Mouse (Mus musculus) cerebellum, adult 2 months (tissue): ENCODE results near the gene Setd5. TPM values are rescaled to one million over a fixed set of nuclear protein-coding genes. Genes with fewer than 3 reads are reported as not detected.

Experiments used
- DNase-seq, 2 experiments: peaks; one replicate each; pipeline ENCODE4 v3.0.0; 2021
- H3K27ac ChIP-seq: fragments of 200-500 bp; 2 replicates; pipeline ENCODE4 v1.5.1; 2012; ENCODE audit warnings: low read length, control low read depth, inconsistent platforms; ENCODE audit not compliant: insufficient read depth
- H3K27me3 ChIP-seq: fragments of 200-500 bp; 2 replicates; pipeline ENCODE4 v1.6.1; 2012; ENCODE audit warnings: inconsistent platforms, mild to moderate bottlenecking, low read length, moderate library complexity; ENCODE audit not compliant: control insufficient read depth, insufficient read depth
- H3K4me1 ChIP-seq: fragments of 200-500 bp; 2 replicates; pipeline ENCODE4 v1.6.1; 2011; ENCODE audit warnings: low read length; ENCODE audit not compliant: control insufficient read depth, insufficient read depth
- H3K4me3 ChIP-seq: fragments of 200-500 bp; replicated peaks from 2 replicates; pipeline ENCODE3; 2011; ENCODE audit warnings: mild to moderate bottlenecking, low read depth, low read length, control low read depth; ENCODE audit not compliant: insufficient read depth
- CTCF ChIP-seq: fragments of 200-500 bp; IDR thresholded peaks from 2 replicates; pipeline ENCODE4 v1.5.1; 2011; ENCODE audit warnings: low read depth, mild to moderate bottlenecking, control low read depth, low read length, moderate library complexity, borderline replicate concordance; ENCODE audit not compliant: insufficient read depth
- POLR2A ChIP-seq: fragments of 200-500 bp; IDR thresholded peaks from 2 replicates; pipeline ENCODE4 v1.6.1; 2011; ENCODE audit warnings: low read length, control low read depth, borderline replicate concordance; ENCODE audit not compliant: insufficient read depth
- WGBS: fragments of 180-500 bp; shearing (Covaris S2); methylation state at CpG from one replicate; pipeline ENCODE4 v1.1.7; 2018; 5-methylcytosine and 5-hydroxymethylcytosine counted together
- polyA plus RNA-seq: library from polyadenylated mRNA; depleted of rRNA; stranded (reverse); fragments of >200 nt; gene quantifications from 2 replicates; pipeline ENCODE4 v1.2.3, GENCODE M21; 2012; rRNA removed

The Setd5 gene
- polyA plus RNA-seq, 1 experiment: 58.9 TPM

GRCm38 (mm10) chr6:113193765-113194460, 116.7 kb downstream of the Setd5 start:
- TF ChIP-seq POLR2A: no peak
- DNase-seq: peak; percentile 50 to 52
- no peak overlapping the region for H3K27ac ChIP-seq
- H3K4me3 ChIP-seq: peak overlapping the region; percentile 97
- H3K27me3 ChIP-seq: no peaks in the 10 kb centered on the region
- H3K4me1 ChIP-seq: peaks cover 12% of the 10 kb centered on the region; the same call in 1 of the 2 replicates
- 3% methylated on average over 46 of the region's 46 CpGs for WGBS

- 2% methylated on average over 5 of the region's 5 CpGs for WGBS
- H3K4me1 ChIP-seq: peaks cover 12% of the 10 kb centered on the region; the same call in 1 of the 2 replicates
- peak overlapping the region; percentile 97 for H3K4me3 ChIP-seq
- H3K27me3 ChIP-seq: no peaks in the 10 kb centered on the region
- no peak for TF ChIP-seq POLR2A
- TF ChIP-seq CTCF: no peak
- no peak for DNase-seq
- no peak overlapping the region for H3K27ac ChIP-seq
These were observed 117.3 kb downstream of the Setd5 start for GRCm38 (mm10) chr6:113194517-113194840.

- TF ChIP-seq CTCF (no peak), POLR2A (peak; percentile 64)
- Histone ChIP-seq H3K4me3 (peak within 1 kb of the TSS; percentile 97), H3K4me1 (peaks cover 12% of the 10 kb centered on the region; the same call in 1 of the 2 replicates), H3K27ac (peak within 1 kb of the TSS; percentile 80), H3K27me3 (no peaks in the 10 kb centered on the region)
- DNase-seq: peak; percentile 76 to 81
- 1% methylated on average over 59 of the region's 66 CpGs for WGBS
These were observed 117.9 kb downstream of the Setd5 start, which contains the start of gene Lhfpl4 for GRCm38 (mm10) chr6:113194841-113195595. Gene Lhfpl4, minus strand, starts transcription at chr6:113195384.

- WGBS: 3% methylated on average over 9 of the region's 9 CpGs
- peaks cover 12% of the 10 kb centered on the region; the same call in 1 of the 2 replicates for H3K4me1 ChIP-seq
- no peak for DNase-seq
These were observed 118.4 kb downstream of the Setd5 start for GRCm38 (mm10) chr6:113195596-113195992.

More at GRCm38 (mm10) chr6:113195596-113195992, 118.4 kb downstream of the Setd5 start:
- TF ChIP-seq POLR2A: no peak
- no peak for TF ChIP-seq CTCF
- H3K27ac ChIP-seq: peak overlapping the region; percentile 80
- H3K4me3 ChIP-seq: peak overlapping the region; percentile 97
- no peaks in the 10 kb centered on the region for H3K27me3 ChIP-seq

Other genes starting within 250 kb of the Setd5 start
- gene Srgap3, start 130.1 kb upstream of the Setd5 start, polyA plus RNA-seq: 99.2 and 101 TPM in 2 replicates
- gene Thumpd3, start 31.1 kb upstream of the Setd5 start, polyA plus RNA-seq: 20.8 and 21.8 TPM in 2 replicates
- 53.1 and 57.5 TPM in 2 replicates for gene Lhfpl4, start 118.0 kb downstream of the Setd5 start, polyA plus RNA-seq
- 23.8 and 24.2 TPM in 2 replicates for gene Mtmr14, start 160.5 kb downstream of the Setd5 start, polyA plus RNA-seq
- 105 and 114 TPM in 2 replicates for gene Cpne9, start 204.9 kb downstream of the Setd5 start, polyA plus RNA-seq
- 48.1 and 53.4 TPM in 2 replicates for gene Brpf1, start 229.8 kb downstream of the Setd5 start, polyA plus RNA-seq
- gene Ogg1, start 249.6 kb downstream of the Setd5 start, polyA plus RNA-seq: 11.0 and 11.6 TPM in 2 replicates